Mouse (Mus musculus): ENCODE results near the gene Mrpl24. TPM values are rescaled to one million over a fixed set of nuclear protein-coding genes. Genes with fewer than 3 reads are reported as not detected.

The Mrpl24 gene
- total RNA-seq, 2 experiments from 2014 or later, result 42.2 to 49.1 TPM

Other genes with a start within 250 kb of the Mrpl24 start
- gene Lrrc71, start 170.9 kb upstream of the Mrpl24 start, total RNA-seq (2021), result not detected
- not detected for gene Ntrk1, start 124.3 kb upstream of the Mrpl24 start, total RNA-seq (2021)
- gene Insrr, start 122.6 kb upstream of the Mrpl24 start, total RNA-seq (2021), result not detected
- 1 to 10 TPM; 6.3 to 6.4 TPM for gene Pear1, start 95.2 kb upstream of the Mrpl24 start, total RNA-seq (2021)
- gene Sh2d2a, start 72.8 kb upstream of the Mrpl24 start, total RNA-seq (2021), result not detected
- 10 to 100 TPM; 48.3 to 55.2 TPM for gene Prcc, start 33.9 kb upstream of the Mrpl24 start, total RNA-seq (2021)
- gene Hdgf, start 13.2 kb upstream of the Mrpl24 start, total RNA-seq (2021), result 100 to 1,000 TPM; 219 to 232 TPM
- 1 to 10 TPM; 6.3 to 8.1 TPM for gene Isg20l2, start 10.8 kb downstream of the Mrpl24 start, total RNA-seq (2021)
- gene Rrnad1, start 11.2 kb downstream of the Mrpl24 start, total RNA-seq (2021), result 1 to 10 TPM; 3.2 to 3.4 TPM
- gene Crabp2, start 29.2 kb downstream of the Mrpl24 start, total RNA-seq (2021), result under 1 TPM in 1 of 2 experiments, not detected in 1; 0.57 TPM
- 10 to 100 TPM; 10.8 to 24.9 TPM for gene Nes, start 51.6 kb downstream of the Mrpl24 start, total RNA-seq (2021)
- gene Bcan, start 80.7 kb downstream of the Mrpl24 start, total RNA-seq (2021), result not detected
- gene Hapln2, start 108.1 kb downstream of the Mrpl24 start, total RNA-seq (2021), result not detected
- gene Gpatch4, start 123.6 kb downstream of the Mrpl24 start, total RNA-seq (2021), result 10 to 100 TPM; 20.3 to 20.4 TPM
- 10 to 100 TPM; 49.1 to 52.6 TPM for gene Naxe, start 139.0 kb downstream of the Mrpl24 start, total RNA-seq (2021)
- not detected for gene Ttc24, start 158.8 kb downstream of the Mrpl24 start, total RNA-seq (2021)
- under 1 TPM; 0.21 to 0.39 TPM for gene Iqgap3, start 162.5 kb downstream of the Mrpl24 start, total RNA-seq (2021)
- 100 to 1,000 TPM; 174 to 196 TPM for gene Mef2d, start 222.9 kb downstream of the Mrpl24 start, total RNA-seq (2021)

Data from gastrocnemius, adult 18-20 months (tissue).